Mouse (Mus musculus): ENCODE measurements around the gene Cstf1.

The Cstf1 gene

GRCm38 (mm10) chr2:172416876-172417275, 46.4 kb downstream of the Cstf1 start:
- DNase-seq (ENCODE audit: low spot score): no peak

GRCm38 (mm10) chr2:172418208-172418607, 47.7 kb downstream of the Cstf1 start:
- no peak for DNase-seq (ENCODE audit: low spot score)

GRCm38 (mm10) chr2:172430609-172431008, 60.1 kb downstream of the Cstf1 start:
- DNase-seq (ENCODE audit: low spot score): peak; percentile 21
